Mouse (Mus musculus) MEL (cell line): ENCODE measurements around the gene Pnpla1.

ENCODE experiments used
- BHLHE40 ChIP-seq: IDR thresholded peaks from 2 replicates; pipeline ENCODE4 v1.6.1; 2012; ENCODE audit warnings: low read depth, mild to moderate bottlenecking, inconsistent platforms, low read length, improper control_type of control experiment, borderline replicate concordance
- CTCF ChIP-seq, 3 experiments: IDR thresholded peaks in 2 of 3; conservative IDR thresholded peaks in 1 of 3; 2 replicates each; pipeline ENCODE4 v1.5.1; 2011 to 2012; ENCODE audit warnings: low read length in 3 of 3, low read depth in 2 of 3, mild to moderate bottlenecking in 2 of 3, improper control_type of control experiment in 1 of 3, inconsistent platforms in 1 of 3, mixed read lengths in 1 of 3, moderate library complexity in 1 of 3; ENCODE audit not compliant: control insufficient read depth in 1 of 3, insufficient read depth in 1 of 3, poor library complexity in 1 of 3, severe bottlenecking in 1 of 3
- GATA1 ChIP-seq: IDR thresholded peaks from 2 replicates; pipeline ENCODE4 v1.6.1; 2011; ENCODE audit warnings: low read depth, low read length, improper control_type of control experiment
- KAT2A ChIP-seq: conservative IDR thresholded peaks from 2 replicates; pipeline ENCODE4 v1.6.1; 2012; ENCODE audit warnings: low read depth, low read length, improper control_type of control experiment, inconsistent platforms
- NELFE ChIP-seq: IDR thresholded peaks from 2 replicates; pipeline ENCODE4 v1.6.1; 2011; ENCODE audit warnings: low read depth, low read length, improper control_type of control experiment
- POLR2A ChIP-seq, 2 experiments: IDR thresholded peaks; 2 replicates each; pipeline ENCODE4 v1.6.1; 2011 to 2012; ENCODE audit warnings: low read length in 2 of 2, mild to moderate bottlenecking in 2 of 2, control low read depth in 1 of 2, improper control_type of control experiment in 1 of 2, low read depth in 1 of 2, moderate library complexity in 1 of 2; ENCODE audit not compliant: control insufficient read depth in 1 of 2, insufficient read depth in 1 of 2, poor library complexity in 1 of 2
- POLR2AphosphoS2 ChIP-seq: IDR thresholded peaks from 2 replicates; pipeline ENCODE4 v1.6.1; 2011; ENCODE audit warnings: low read length, improper control_type of control experiment
- UBTF ChIP-seq: IDR thresholded peaks from 2 replicates; pipeline ENCODE4 v1.6.1; 2012; ENCODE audit warnings: low read depth, mild to moderate bottlenecking, inconsistent platforms, low read length, improper control_type of control experiment, moderate library complexity, borderline replicate concordance; ENCODE audit not compliant: insufficient read depth
- ZNF384 ChIP-seq: IDR thresholded peaks from 2 replicates; pipeline ENCODE4 v1.6.1; 2012; ENCODE audit warnings: low read depth, mild to moderate bottlenecking, inconsistent platforms, low read length, improper control_type of control experiment

- TF ChIP-seq ZNF384 (no peak), UBTF (no peak), POLR2A (IDR thresholded peaks at IDR 0.05; ENCODE audit: control insufficient read depth in 1 of 2, insufficient read depth in 1 of 2, low read depth in 1 of 2, low read length in 2 of 2, poor library complexity in 1 of 2) (no peak), CTCF (IDR thresholded peaks at IDR 0.05 in 2 of 3, conservative IDR thresholded peaks at IDR 0.05 in 1 of 3; ENCODE audit: control insufficient read depth in 1 of 3, insufficient read depth in 1 of 3, low read depth in 2 of 3, low read length in 3 of 3, poor library complexity in 1 of 3, severe bottlenecking in 1 of 3) (0 out of 6 replicates have a peak, but pooled peaks of 1 of the 3 experiments have one; percentile 8), POLR2AphosphoS2 (no peak), KAT2A (no peak), NELFE (no peak), GATA1 (no peak), BHLHE40 (no peak)
Measured at GRCm38 (mm10) chr17:28832040-28832439, 26.2 kb upstream of the Pnpla1 start.
